Mouse (Mus musculus) embryonic facial prominence, embryonic 15.5 days (tissue): ENCODE results near the gene Rfx5. TPM values are rescaled to one million over a fixed set of nuclear protein-coding genes. Genes with fewer than 3 reads are reported as not detected.

Experiments used
- ATAC-seq: fragments of 200-750 bp; cut with Nextera tagmentation; 2 replicates; pipeline ENCODE4 v1.8.0; 2017; ENCODE audit warnings: low read depth, moderate TSS enrichment; ENCODE audit not compliant: insufficient number of reproducible peaks, low FRiP score, low TSS enrichment
- H3K27ac ChIP-seq: fragments of 300-500 bp; sonication (generic); replicated peaks from 2 replicates; pipeline ENCODE4 v1.5.1; 2015; ENCODE audit warnings: mild to moderate bottlenecking, inconsistent platforms
- H3K27me3 ChIP-seq: fragments of 300-500 bp; sonication (generic); 2 replicates; pipeline ENCODE4 v1.6.1; 2015; ENCODE audit warnings: inconsistent platforms
- H3K36me3 ChIP-seq: fragments of 300-500 bp; sonication (generic); 2 replicates; pipeline ENCODE4 v1.6.1; 2015; ENCODE audit warnings: mild to moderate bottlenecking, inconsistent platforms
- H3K4me1 ChIP-seq: fragments of 300-500 bp; sonication (generic); 2 replicates; pipeline ENCODE4 v1.6.1; 2015; ENCODE audit warnings: inconsistent platforms
- H3K4me2 ChIP-seq: fragments of 300-500 bp; sonication (generic); replicated peaks from 2 replicates; pipeline ENCODE4 v1.6.1; 2015; ENCODE audit warnings: mild to moderate bottlenecking, inconsistent platforms
- H3K4me3 ChIP-seq: fragments of 300-500 bp; sonication (generic); replicated peaks from 2 replicates; pipeline ENCODE4 v1.5.1; 2015; ENCODE audit warnings: mild to moderate bottlenecking, inconsistent platforms
- H3K9ac ChIP-seq: fragments of 300-500 bp; sonication (generic); 2 replicates; pipeline ENCODE4 v1.6.1; 2015; ENCODE audit warnings: inconsistent platforms
- H3K9me3 ChIP-seq: fragments of 300-500 bp; sonication (generic); replicated peaks from 2 replicates; pipeline ENCODE4 v1.6.1; 2016; ENCODE audit warnings: inconsistent platforms
- WGBS: fragments of 180-500 bp; shearing (Covaris S2); methylation state at CpG from one replicate; pipeline ENCODE4 v1.1.7; 2015; 5-methylcytosine and 5-hydroxymethylcytosine counted together
- microRNA-seq: library from miRNA; unstranded; fragments of <30 nt; microRNA quantifications from one replicate; pipeline ENCODE4, GENCODE M21; 2016; ENCODE audit warnings: borderline number of aligned reads
- polyA plus RNA-seq: library from polyadenylated mRNA; unstranded; fragments of >200 nt; fragmentation: Nextera tagmentation; extraction: Ambion mirVana; gene quantifications from 2 replicates; pipeline ENCODE4 v1.2.1, GENCODE M21; 2015

The Rfx5 gene
- polyA plus RNA-seq, 1 experiment from 2014 or later = 11.0 TPM

- H3K27me3 ChIP-seq = no peaks in the 10 kb centered on the region
- no peak overlapping the region for H3K27ac ChIP-seq
- no peak for ATAC-seq
- no peak overlapping the region for H3K4me2 ChIP-seq
- H3K9ac ChIP-seq = no peak overlapping the region
- H3K4me3 ChIP-seq = no peak overlapping the region
- no peaks in the 10 kb centered on the region for H3K9me3 ChIP-seq
- H3K4me1 ChIP-seq = no peaks in the 10 kb centered on the region
- peaks cover 86% of the 10 kb centered on the region for H3K36me3 ChIP-seq
Observed at GRCm38 (mm10) chr3:95003273-95003672, 49.4 kb downstream of the Rfx5 start.

- no peak overlapping the region for H3K4me3 ChIP-seq
- no peaks in the 10 kb centered on the region for H3K27me3 ChIP-seq
- H3K9me3 ChIP-seq = no peaks in the 10 kb centered on the region
- H3K36me3 ChIP-seq = peaks cover 93% of the 10 kb centered on the region
- no peak overlapping the region for H3K9ac ChIP-seq
- H3K4me1 ChIP-seq = no peaks in the 10 kb centered on the region
- 85% methylated on average over 3 of the region's 3 CpGs for WGBS
- H3K27ac ChIP-seq = no peak overlapping the region
- H3K4me2 ChIP-seq = no peak overlapping the region
- ATAC-seq = no peak
Observed at GRCm38 (mm10) chr3:95005651-95006050, 51.8 kb downstream of the Rfx5 start.

- peaks cover 95% of the 10 kb centered on the region for H3K36me3 ChIP-seq
- no peaks in the 10 kb centered on the region for H3K9me3 ChIP-seq
- no peak overlapping the region for H3K4me2 ChIP-seq
- 81% methylated on average over 9 of the region's 9 CpGs for WGBS
- ATAC-seq = no peak; the same call in 1 of the 2 replicates
- no peaks in the 10 kb centered on the region for H3K27me3 ChIP-seq
- no peaks in the 10 kb centered on the region for H3K4me1 ChIP-seq
- H3K9ac ChIP-seq = no peak overlapping the region
- H3K27ac ChIP-seq = no peak overlapping the region
- H3K4me3 ChIP-seq = no peak overlapping the region
Observed at GRCm38 (mm10) chr3:95007706-95008105, 53.8 kb downstream of the Rfx5 start.

DNA sequence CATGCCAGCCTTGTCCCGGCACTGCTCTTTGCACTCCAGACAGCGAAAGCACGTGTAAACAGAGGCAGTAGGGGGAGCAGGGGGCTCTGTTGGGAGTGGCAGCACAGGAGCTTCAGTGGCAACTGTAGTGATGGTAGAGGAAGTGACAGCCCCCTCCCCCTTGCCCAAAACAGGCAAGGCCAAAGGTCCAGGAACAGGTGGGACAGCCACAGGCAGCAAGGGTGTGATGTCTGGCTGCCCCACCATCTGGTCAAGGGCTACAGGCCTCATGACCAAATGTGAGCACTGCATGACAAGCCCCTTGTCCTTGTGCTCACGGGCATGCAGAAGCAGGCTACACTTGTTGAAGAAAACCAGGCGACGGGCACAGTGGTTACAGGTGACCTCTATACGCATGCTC lies 56.5 kb downstream of the Rfx5 start:
- Histone ChIP-seq H3K4me3 (no peak overlapping the region), H3K9ac (no peak overlapping the region), H3K9me3 (no peaks in the 10 kb centered on the region), H3K4me1 (peaks cover 18% of the 10 kb centered on the region), H3K36me3 (peaks cover 70% of the 10 kb centered on the region), H3K4me2 (no peak overlapping the region), H3K27ac (no peak overlapping the region), H3K27me3 (no peaks in the 10 kb centered on the region)
- 87% methylated on average over 7 of the region's 7 CpGs for WGBS
- no peak for ATAC-seq

Small RNAs within 50 kb of the gene (microRNA-seq; reads per million reads assigned to microRNA genes)
- 0.86 reads per million for gene Mir7013

Other genes starting within 250 kb of the Rfx5 start
- gene Cgn, start 167.6 kb upstream of the Rfx5 start, polyA plus RNA-seq = 10.1 and 12.6 TPM in 2 replicates
- gene Pogz, start 116.5 kb upstream of the Rfx5 start, polyA plus RNA-seq = 15.3 and 16.4 TPM in 2 replicates
- gene Psmb4, start 67.1 kb upstream of the Rfx5 start, polyA plus RNA-seq = 328 and 351 TPM in 2 replicates
- gene Selenbp1, start 21.0 kb upstream of the Rfx5 start, polyA plus RNA-seq = 51.5 and 61.5 TPM in 2 replicates
- 24.3 and 29.0 TPM in 2 replicates for gene Pi4kb, start 20.7 kb downstream of the Rfx5 start, polyA plus RNA-seq
- 21.4 and 25.2 TPM in 2 replicates for gene Zfp687, start 61.4 kb downstream of the Rfx5 start, polyA plus RNA-seq
- 265 and 267 TPM in 2 replicates for gene Psmd4, start 88.5 kb downstream of the Rfx5 start, polyA plus RNA-seq
- 22.3 and 23.0 TPM in 2 replicates for gene Pip5k1a, start 152.9 kb downstream of the Rfx5 start, polyA plus RNA-seq
- 142 and 162 TPM in 2 replicates for gene Vps72, start 156.9 kb downstream of the Rfx5 start, polyA plus RNA-seq
- gene Tmod4, start 170.4 kb downstream of the Rfx5 start, polyA plus RNA-seq = 1.7 and 3.8 TPM in 2 replicates
- 73.0 and 79.5 TPM in 2 replicates for gene Scnm1, start 179.9 kb downstream of the Rfx5 start, polyA plus RNA-seq
- gene Lysmd1, start 180.0 kb downstream of the Rfx5 start, polyA plus RNA-seq = 16.9 and 17.4 TPM in 2 replicates
- gene Tnfaip8l2, start 188.3 kb downstream of the Rfx5 start, polyA plus RNA-seq = 6.6 and 7.6 TPM in 2 replicates
- gene Sema6c, start 206.4 kb downstream of the Rfx5 start, polyA plus RNA-seq = 13.1 and 15.6 TPM in 2 replicates